Mouse (Mus musculus): ENCODE data around the gene Apoe. TPM values are rescaled to one million over a fixed set of nuclear protein-coding genes. Genes with fewer than 3 reads are reported as not detected.
"Not testable (repeated sequence)": the region's sequence is repeated elsewhere in the genome, so short reads cannot be mapped to it uniquely, and the experiment has no call there.

The Apoe gene
- total RNA-seq, 2 experiments from 2014 or later: 636 to 2,003 TPM

GRCm38 (mm10) chr7:19694336-19695212 lies 4.4 kb downstream of the Apoe start:
- DNase-seq (ENCODE audit: low spot score in 2 of 2): no peak

GRCm38 (mm10) chr7:19693421-19693820 lies 5.6 kb downstream of the Apoe start:
- peak in 1 of 2 experiments; percentile 50 for DNase-seq (ENCODE audit: low spot score in 2 of 2)

GRCm38 (mm10) chr7:19691873-19692865 lies 6.8 kb downstream of the Apoe start, which contains the start of gene Apoc1:
Apoc1 (minus strand) TSS chr7:19692660.
- no peak for DNase-seq (ENCODE audit: low spot score in 2 of 2)

- DNase-seq (ENCODE audit: low spot score in 2 of 2): no peak
These were observed 7.6 kb downstream of the Apoe start for GRCm38 (mm10) chr7:19691434-19691833.

- no peak for DNase-seq (ENCODE audit: low spot score in 2 of 2)
These were observed 8.1 kb downstream of the Apoe start for GRCm38 (mm10) chr7:19690845-19691244.

- DNase-seq (ENCODE audit: low spot score in 2 of 2): no peak
These were observed 10.4 kb downstream of the Apoe start for GRCm38 (mm10) chr7:19688611-19689010.

GRCm38 (mm10) chr7:19688101-19688500 lies 10.9 kb downstream of the Apoe start:
- DNase-seq (ENCODE audit: low spot score in 2 of 2): no peak

- DNase-seq (ENCODE audit: low spot score in 2 of 2): not testable (repeated sequence)
These were observed 11.9 kb downstream of the Apoe start for GRCm38 (mm10) chr7:19686927-19687583.

GRCm38 (mm10) chr7:19686521-19686920 lies 12.5 kb downstream of the Apoe start:
- DNase-seq (ENCODE audit: low spot score in 2 of 2): no peak

GRCm38 (mm10) chr7:19685374-19685773 lies 13.6 kb downstream of the Apoe start:
- no peak for DNase-seq (ENCODE audit: low spot score in 2 of 2)

- DNase-seq (ENCODE audit: low spot score in 2 of 2): no peak
These were observed 15.2 kb downstream of the Apoe start for GRCm38 (mm10) chr7:19683771-19684201.

GRCm38 (mm10) chr7:19682979-19683378 lies 16.0 kb downstream of the Apoe start:
- no peak for DNase-seq (ENCODE audit: low spot score in 2 of 2)

- peak in 1 of 2 experiments; percentile 74 for DNase-seq (ENCODE audit: low spot score in 2 of 2)
These were observed 17.7 kb downstream of the Apoe start, which contains the start of the genes Gm44805 and Apoc4 for GRCm38 (mm10) chr7:19681202-19681694. Gm44805 (minus strand) TSS chr7:19681423. Apoc4 (minus strand) TSS chr7:19681479.

GRCm38 (mm10) chr7:19680702-19681101 lies 18.3 kb downstream of the Apoe start:
- DNase-seq (ENCODE audit: low spot score in 2 of 2): no peak

- no peak for DNase-seq (ENCODE audit: low spot score in 2 of 2)
These were observed 20.1 kb downstream of the Apoe start for GRCm38 (mm10) chr7:19678901-19679300.

- DNase-seq (ENCODE audit: low spot score in 2 of 2): no peak
These were observed 21.1 kb downstream of the Apoe start, which contains the start of gene Apoc2 for GRCm38 (mm10) chr7:19677872-19678271. Apoc2 (minus strand) TSS chr7:19677941.

- no peak for DNase-seq (ENCODE audit: low spot score in 2 of 2)
These were observed 22.3 kb downstream of the Apoe start for GRCm38 (mm10) chr7:19676662-19677061.

GRCm38 (mm10) chr7:19675824-19676223 lies 23.2 kb downstream of the Apoe start:
- DNase-seq (ENCODE audit: low spot score in 2 of 2): no peak

GRCm38 (mm10) chr7:19673083-19673699 lies 25.8 kb downstream of the Apoe start:
- DNase-seq (ENCODE audit: low spot score in 2 of 2): no peak

- no peak for DNase-seq (ENCODE audit: low spot score in 2 of 2)
These were observed 27.5 kb downstream of the Apoe start for GRCm38 (mm10) chr7:19671511-19671910.
